Mouse (Mus musculus) macrophage (primary cell): ENCODE results near the gene Gm16430. TPM values are rescaled to one million over a fixed set of nuclear protein-coding genes. Genes with fewer than 3 reads are reported as not detected.
"Not testable (repeated sequence)": the region's sequence is repeated elsewhere in the genome, so short reads cannot be mapped to it uniquely, and the experiment has no call there.

Experiments used
- H3K27ac ChIP-seq: fragments of 350-480 bp; formaldehyde crosslinking; 2 replicates; pipeline ENCODE4 v1.9.0; 2021
- H3K36me3 ChIP-seq: fragments of 350-480 bp; formaldehyde crosslinking; 2 replicates; pipeline ENCODE4 v1.9.0; 2021; ENCODE audit errors: inconsistent target
- H3K4me3 ChIP-seq: fragments of 350-480 bp; formaldehyde crosslinking; 2 replicates; pipeline ENCODE4 v1.9.0; 2021; ENCODE audit errors: inconsistent target
- H3K79me2 ChIP-seq: fragments of 350-480 bp; formaldehyde crosslinking; 2 replicates; pipeline ENCODE4 v1.9.0; 2021; ENCODE audit errors: inconsistent target
- WGBS: methylation state at CpG from one replicate; pipeline ENCODE4 v1.1.7; 2026; ENCODE audit warnings: inconsistent platforms; ENCODE audit not compliant: missing documents; 5-methylcytosine and 5-hydroxymethylcytosine counted together
- polyA plus RNA-seq: library from polyadenylated mRNA; stranded (reverse); fragments of 250-400 nt; gene quantifications from 3 replicates; pipeline ENCODE4 v1.2.4, GENCODE M21; 2018; ENCODE audit warnings: inconsistent platforms
- total RNA-seq, 78 experiments: library from RNA; depleted of rRNA; stranded (reverse); fragments of 250-400 nt; gene quantifications; 1 replicate in 9 of 78; 2 replicates in 24 of 78; 3 replicates in 43 of 78; 4 replicates in 2 of 78; pipeline ENCODE4 v1.2.4; 2018; ENCODE audit warnings: inconsistent platforms in 56 of 78

The Gm16430 gene
- total RNA-seq (2018; cell fraction: chromatin; rRNA removed) = not detected
- total RNA-seq (2018; cell fraction: cytosol; rRNA removed) = not detected
- total RNA-seq (2018; cell fraction: nucleus; rRNA removed) = not detected
- not detected in 3 replicates for polyA plus RNA-seq

- WGBS = no CpG with 5 or more reads among the region's 7 CpGs
- H3K79me2 ChIP-seq, H3K4me3 ChIP-seq, H3K36me3 ChIP-seq, H3K27ac ChIP-seq: not testable (repeated sequence)
These were observed at the start of gene Gm16430 for GRCm38 (mm10) chrX:54621911-54622310. TSS of gene Gm16430 (plus strand) at chrX:54622211.

Other genes with a start within 250 kb of the Gm16430 start
- not detected in 3 replicates for gene Gm16405, start 91.0 kb upstream of the Gm16430 start, polyA plus RNA-seq